Mouse (Mus musculus): ENCODE data around the gene Mns1.
"Not testable (repeated sequence)": the region's sequence is repeated elsewhere in the genome, so short reads cannot be mapped to it uniquely, and the experiment has no call there.

Mns1 gene

DNA sequence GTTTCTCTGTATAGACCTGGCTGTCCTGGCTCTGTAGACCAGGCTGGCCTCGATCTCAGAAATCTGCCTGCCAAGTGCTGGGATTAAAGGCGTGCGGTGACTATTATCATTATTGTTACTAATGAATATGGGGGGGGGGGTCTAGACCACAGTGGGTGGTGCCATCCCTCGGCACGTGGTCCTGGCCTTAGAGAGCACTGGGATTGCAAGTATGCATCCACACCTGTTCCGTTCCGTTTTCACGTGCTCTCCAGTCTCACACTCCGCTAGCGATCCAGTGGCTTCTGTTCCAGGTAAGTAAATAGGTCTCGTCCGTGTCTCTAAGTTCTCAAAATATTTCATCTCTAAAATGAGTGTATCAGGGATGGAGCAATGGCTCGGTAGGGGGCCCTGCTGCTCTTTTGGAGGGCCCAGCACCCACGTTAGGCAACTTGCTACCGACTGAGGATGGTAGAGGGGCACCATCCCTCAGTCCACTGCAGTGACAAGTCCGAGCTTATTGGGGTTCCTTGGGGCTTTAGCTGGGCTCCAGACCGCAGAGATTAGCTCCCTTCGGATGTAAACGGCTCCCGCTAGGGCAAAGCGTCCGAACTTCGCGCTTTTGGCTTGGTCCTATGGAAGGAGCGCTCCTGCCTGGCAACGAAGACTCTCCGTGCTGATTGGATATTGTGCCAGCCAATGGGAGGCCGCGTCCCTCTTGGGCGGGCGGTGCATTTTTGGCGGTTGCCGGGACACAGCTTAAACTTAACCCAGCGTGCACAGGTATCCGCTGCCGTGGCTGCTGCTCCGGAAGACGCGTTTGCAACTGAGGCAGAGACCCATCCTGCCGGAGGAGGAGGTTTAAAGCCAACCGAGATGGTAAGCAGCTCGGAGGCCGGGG lies at the start of gene Mns1:
TSS of gene Mns1 (plus strand) at position 190 of the 880 bp plus-strand sequence.
- peak; percentile 86 for DNase-seq (ENCODE audit: low read depth, low spot score)

DNA sequence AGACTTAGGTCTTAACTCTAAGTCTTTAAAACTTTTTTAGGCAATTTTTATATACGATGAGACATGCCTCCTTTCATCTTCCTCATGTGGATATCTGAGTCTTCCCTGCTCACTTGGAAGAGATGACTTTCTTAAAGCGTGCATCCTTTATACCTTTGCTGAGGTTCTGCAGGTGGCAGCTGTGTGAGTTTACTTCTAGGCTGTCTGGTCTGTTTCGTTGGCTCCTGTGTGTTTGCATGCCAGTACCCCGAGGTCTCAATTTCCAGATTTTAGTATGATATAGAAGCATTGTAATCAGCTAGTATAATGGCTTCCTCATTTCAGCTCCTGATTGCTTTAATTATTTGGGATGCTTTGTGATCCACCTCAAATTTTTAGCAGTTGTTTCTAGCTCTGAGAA lies 48.9 kb upstream of the Mns1 start:
- no peak for DNase-seq (ENCODE audit: low read depth, low spot score)

DNA sequence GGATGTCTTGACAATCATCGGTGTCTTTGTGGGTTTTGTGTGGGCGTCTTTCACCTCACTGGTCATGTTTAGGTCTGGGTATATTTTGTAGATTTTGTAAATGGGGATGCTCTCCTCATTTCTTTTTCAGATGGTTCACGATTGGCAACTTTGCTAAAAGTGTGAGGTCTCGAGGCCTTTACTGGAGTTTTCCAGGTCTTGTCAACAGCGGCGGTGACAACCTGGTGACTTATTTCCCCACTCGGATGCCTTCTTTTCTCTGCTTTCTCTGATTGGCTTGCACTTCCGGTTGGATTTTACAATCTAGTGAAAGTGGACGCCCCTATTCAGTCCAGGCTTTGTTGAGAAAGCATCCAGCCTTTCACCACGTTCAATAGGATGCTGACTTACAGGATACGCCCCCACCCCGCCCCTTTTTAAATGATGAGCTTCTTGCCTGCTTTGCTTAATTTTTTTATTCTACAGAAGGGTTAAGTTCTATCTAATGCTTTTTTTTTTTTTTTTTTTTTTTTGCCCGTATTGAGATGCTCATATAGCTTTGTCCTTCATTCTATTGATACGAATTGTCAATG lies 48.3 kb upstream of the Mns1 start:
- no peak for DNase-seq (ENCODE audit: low read depth, low spot score)

DNA sequence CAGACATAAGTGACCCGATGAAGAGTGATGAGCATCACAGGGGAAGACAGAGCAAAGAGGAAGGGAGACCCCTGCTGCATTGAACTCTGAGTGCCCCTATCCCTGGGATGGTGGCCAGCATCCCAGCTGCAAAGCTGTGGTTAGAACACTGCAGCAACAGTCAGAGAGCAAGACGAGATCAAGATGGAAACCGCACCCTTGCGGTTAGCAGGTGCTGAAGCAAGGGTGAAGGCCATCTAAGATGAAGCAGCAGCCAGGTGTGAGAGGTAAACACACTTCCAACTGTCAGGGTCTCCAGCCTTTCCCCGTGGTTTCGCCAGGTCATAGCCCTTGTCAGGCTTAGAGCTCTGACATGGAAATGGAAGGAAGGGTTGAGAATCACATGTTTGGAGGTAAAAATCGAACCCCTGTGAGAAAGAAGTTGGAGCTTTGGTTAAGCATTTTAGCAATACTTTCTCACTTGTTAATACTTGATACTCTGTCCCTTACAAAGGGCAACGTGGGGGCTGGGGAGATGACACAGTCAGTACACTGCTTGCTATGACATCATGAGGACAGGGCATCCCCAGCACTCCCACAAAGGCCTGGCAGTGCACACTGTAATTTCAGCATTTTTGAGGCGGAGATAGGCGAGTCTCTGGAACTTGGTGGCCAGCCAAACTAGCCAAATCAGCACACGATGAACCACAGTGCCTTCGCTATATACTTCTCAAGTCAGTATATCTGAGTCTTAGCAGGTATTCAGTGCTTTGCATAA lies 47.3 kb upstream of the Mns1 start:
- DNase-seq (ENCODE audit: low read depth, low spot score) = no peak

DNA sequence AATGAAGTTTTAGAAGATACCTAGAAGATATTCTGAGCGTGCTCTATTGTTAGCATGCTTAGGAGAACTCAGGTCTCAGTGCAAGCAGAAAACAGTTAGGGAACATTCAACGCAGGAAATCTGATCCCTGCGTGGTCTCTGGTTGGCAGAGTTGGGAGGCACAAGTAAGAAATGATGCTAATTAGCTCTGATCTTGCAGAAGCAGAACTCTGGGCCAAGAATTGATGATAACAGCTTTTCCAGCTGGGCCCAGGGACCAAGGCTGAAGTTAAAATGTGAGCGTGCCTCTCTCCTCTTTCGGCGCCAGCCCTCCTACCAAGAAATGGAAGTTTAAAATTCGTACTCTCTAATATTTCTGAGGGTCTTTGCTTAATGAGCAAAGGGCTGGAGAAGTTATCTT lies 45.1 kb upstream of the Mns1 start:
- no peak for DNase-seq (ENCODE audit: low read depth, low spot score)

DNA sequence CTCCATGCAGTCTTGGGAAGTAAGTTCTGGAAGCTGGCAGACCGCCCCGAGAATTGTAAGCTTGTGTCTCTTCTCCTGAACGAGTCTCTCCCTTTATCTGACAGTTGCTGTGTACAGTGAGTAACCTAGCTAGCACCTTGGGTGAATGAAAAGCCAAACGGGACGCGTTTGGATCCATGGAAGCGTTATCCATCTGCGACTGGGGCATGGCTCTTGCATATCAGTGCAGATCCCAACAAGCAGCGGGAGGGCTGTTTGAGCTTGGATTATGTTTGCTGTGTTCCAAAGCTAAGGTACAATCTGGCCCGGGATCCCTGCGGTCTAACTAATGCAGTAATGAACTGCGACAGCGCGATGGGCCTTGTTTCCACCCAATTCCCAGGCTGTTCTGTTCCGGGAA lies 44.6 kb upstream of the Mns1 start:
- DNase-seq (ENCODE audit: low read depth, low spot score) = no peak

DNA sequence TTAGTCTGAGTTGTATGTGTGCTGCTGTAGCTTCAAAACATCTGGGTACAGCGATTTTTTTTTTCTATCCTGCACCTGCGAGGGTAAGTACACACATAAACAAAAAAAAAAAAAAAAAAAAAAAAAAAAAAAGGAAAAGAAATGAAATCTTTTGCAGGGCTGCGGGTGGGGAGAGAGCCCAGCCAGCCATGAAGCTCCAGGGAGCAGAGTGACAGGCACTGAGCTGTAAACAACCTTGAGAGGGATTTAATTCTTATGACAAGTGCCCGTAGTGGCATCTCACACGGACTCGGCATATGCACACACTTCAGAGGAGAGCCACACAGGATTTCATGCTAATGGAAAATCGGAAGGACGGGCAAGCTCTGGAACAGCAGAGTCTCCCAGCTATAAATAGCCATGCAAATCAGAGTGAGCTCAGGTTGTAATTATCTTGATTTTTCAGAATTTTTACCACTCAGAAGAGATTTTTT lies 43.9 kb upstream of the Mns1 start:
- no peak for DNase-seq (ENCODE audit: low read depth, low spot score)

- DNase-seq (ENCODE audit: low read depth, low spot score) = no peak
Observed at GRCm38 (mm10) chr9:72400121-72400520, 37.7 kb upstream of the Mns1 start.

- not testable (repeated sequence) for DNase-seq (ENCODE audit: low read depth, low spot score)
Observed at GRCm38 (mm10) chr9:72401769-72402168, 36.0 kb upstream of the Mns1 start.

- DNase-seq (ENCODE audit: low read depth, low spot score) = no peak
Observed at GRCm38 (mm10) chr9:72403421-72403820, 34.4 kb upstream of the Mns1 start.

DNA sequence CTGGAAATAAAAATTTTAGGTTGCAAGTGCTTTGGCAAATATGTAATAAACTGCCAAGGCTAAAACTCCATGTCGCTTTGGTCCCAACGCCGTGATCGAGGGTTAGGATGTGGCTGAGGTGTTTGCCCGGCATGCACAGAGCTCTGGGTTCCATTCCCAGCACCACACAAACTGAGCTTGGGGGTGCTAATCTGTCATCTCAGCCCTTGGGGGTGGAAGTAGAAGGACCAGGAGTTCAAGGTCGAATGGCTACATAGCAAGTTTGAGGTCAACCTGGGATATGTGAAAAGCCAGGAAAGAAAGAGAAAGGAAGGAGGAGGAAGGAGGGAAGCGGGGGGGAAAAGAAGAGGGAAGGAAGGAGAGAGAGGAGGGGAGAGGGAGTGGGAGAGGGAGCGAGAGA lies 33.4 kb upstream of the Mns1 start:
- DNase-seq (ENCODE audit: low read depth, low spot score) = no peak

GRCm38 (mm10) chr9:72404934-72405333 lies 32.9 kb upstream of the Mns1 start:
- DNase-seq (ENCODE audit: low read depth, low spot score) = no peak

DNA sequence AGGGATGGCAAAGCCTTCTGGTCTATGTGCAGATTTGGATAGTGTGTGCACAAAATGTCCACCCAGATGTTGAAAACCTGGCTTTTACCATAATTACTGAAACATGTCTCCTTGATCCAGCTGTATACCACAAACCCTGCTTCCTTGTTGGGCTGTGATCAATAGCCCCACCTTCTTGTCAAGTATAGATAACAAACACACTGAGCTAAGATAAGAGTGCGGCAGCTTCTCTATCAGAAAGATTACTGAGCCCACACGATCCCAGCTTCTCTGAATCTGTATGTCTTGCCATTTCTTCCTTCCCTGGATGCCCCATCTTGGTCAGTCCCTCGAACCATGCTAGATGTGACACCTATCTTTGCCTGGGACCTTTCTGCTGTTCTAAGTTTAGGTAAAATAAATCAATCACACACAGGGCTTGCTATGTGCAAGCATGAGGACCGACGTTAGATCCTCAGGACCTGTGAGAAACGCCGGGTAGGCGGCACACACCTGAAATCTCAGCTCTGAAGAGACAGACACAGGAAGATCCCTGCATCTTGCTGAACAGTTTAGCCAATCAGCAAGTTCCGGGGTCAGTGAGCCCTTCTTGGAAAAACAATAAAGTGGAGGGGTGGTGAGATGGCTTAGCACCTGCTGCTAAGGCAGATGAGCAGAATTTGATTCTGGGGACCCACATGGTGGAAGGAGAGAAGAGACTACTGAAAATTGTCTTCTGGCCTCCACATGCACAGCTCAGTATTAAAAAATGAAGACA lies 31.8 kb upstream of the Mns1 start:
- DNase-seq (ENCODE audit: low read depth, low spot score) = no peak

DNA sequence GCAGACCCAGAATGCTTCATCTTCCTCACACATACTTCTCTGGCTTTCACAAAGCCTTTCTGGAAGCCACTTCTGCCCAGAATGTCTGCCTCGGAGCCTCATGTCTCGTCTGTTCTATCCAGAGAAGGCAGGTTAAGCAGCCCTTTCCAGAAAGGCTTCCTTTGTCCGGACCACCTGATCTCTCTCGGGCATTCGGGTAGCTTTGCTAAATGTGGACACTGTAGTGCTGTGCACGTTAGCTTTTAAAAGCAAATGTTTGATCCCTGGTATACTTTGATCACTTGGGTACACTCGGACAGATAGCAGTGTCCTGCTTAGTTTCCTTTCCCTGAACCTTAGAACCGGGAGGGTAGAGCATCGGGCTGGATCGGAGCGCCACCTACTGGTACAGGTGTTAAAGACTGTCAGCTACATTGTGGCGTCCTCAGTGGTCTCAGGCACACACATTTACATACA lies 29.7 kb upstream of the Mns1 start:
- DNase-seq (ENCODE audit: low read depth, low spot score) = peak; percentile 79

- no peak for DNase-seq (ENCODE audit: low read depth, low spot score)
Observed at GRCm38 (mm10) chr9:72409381-72410225, 28.2 kb upstream of the Mns1 start.

DNA sequence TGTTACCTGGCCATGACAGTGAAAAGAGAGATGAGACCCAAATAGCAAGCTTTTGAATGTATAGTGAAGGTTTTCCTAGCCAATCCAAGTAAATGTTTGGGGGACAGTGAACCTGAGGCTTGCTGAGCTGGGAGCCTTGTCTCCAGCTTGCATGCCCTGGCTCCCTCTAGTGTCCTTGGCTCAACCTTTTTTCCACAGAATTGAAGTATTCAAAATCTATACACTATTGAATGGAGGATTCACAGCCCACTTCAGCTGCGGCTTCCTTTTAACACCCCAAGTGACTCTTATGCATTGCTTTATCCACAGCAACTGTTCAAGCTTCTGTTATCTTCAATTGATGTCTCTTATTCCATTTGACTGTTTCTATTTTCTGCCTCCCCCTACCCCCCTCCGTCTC lies 26.1 kb upstream of the Mns1 start:
- no peak for DNase-seq (ENCODE audit: low read depth, low spot score)

- no peak for DNase-seq (ENCODE audit: low read depth, low spot score)
Observed at GRCm38 (mm10) chr9:72418443-72418842, 19.4 kb upstream of the Mns1 start.

- no peak for DNase-seq (ENCODE audit: low read depth, low spot score)
Observed at GRCm38 (mm10) chr9:72420490-72420889, 17.3 kb upstream of the Mns1 start.

- DNase-seq (ENCODE audit: low read depth, low spot score) = no peak
Observed at GRCm38 (mm10) chr9:72422284-72422683, 15.5 kb upstream of the Mns1 start.

DNA sequence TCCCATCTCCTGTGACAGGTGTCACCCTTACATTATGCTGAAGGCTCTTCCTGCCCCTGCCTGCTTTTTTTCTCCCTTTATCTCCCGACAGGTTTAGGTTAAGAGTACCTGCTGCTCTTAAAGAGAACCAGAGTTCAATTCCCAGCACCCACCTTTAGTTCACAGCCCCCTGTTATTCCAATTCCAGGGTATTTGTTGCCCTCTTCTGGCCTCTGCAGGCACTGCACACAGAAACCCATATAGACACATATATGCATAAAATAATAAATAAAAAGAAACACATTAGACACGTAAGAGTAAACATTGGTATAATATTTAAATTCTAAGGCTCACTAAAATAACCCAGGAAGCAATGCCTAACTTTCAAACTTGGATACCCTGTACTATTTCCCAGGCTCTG lies 15.1 kb upstream of the Mns1 start:
- DNase-seq (ENCODE audit: low read depth, low spot score) = no peak

Data from embryo, embryonic 11.5 days (tissue).